Mouse (Mus musculus): ENCODE measurements around the gene Pitpna. TPM values are rescaled to one million over a fixed set of nuclear protein-coding genes. Genes with fewer than 3 reads are reported as not detected.

Gene Pitpna
- polyA plus RNA-seq (2016; fragmentation: Nextera tagmentation; extraction: Ambion mirVana), result 116 and 125 TPM in 2 replicates

- H3K27ac ChIP-seq, result peak within 1 kb of the TSS; percentile 94
- peak; percentile 89 for ATAC-seq (ENCODE audit: low FRiP score)
- peaks cover 25% of the 10 kb centered on the region for H3K4me1 ChIP-seq
- peak within 1 kb of the TSS; percentile 92 for H3K4me2 ChIP-seq (replicated peaks)
- no peaks in the 10 kb centered on the region for H3K27me3 ChIP-seq
- no peaks in the 10 kb centered on the region for H3K9me3 ChIP-seq (replicated peaks)
- H3K36me3 ChIP-seq, result peaks cover 7% of the 10 kb centered on the region
- H3K9ac ChIP-seq, result peak within 1 kb of the TSS; percentile 95
- WGBS, result 6% methylated on average over 49 of the region's 49 CpGs
- peak within 1 kb of the TSS; percentile 94 for H3K4me3 ChIP-seq
These were observed at the start of gene Pitpna for GRCm38 (mm10) chr11:75587493-75588284. Pitpna (plus strand) TSS chr11:75588097.

GRCm38 (mm10) chr11:75538184-75538969 is 49.5 kb upstream of the Pitpna start:
- 0 out of 2 replicates have a peak overlapping the region, but pooled peaks have one; percentile 24 for H3K27ac ChIP-seq
- H3K9me3 ChIP-seq (replicated peaks), result no peaks in the 10 kb centered on the region
- 64% methylated on average over 9 of the region's 9 CpGs for WGBS
- no peak overlapping the region for H3K4me3 ChIP-seq
- no peak for ATAC-seq (ENCODE audit: low FRiP score)
- H3K4me2 ChIP-seq (replicated peaks), result no peak overlapping the region
- H3K4me1 ChIP-seq, result peaks cover 35% of the 10 kb centered on the region
- 0 out of 2 replicates have a peak overlapping the region, but pooled peaks have one; percentile 1 for H3K9ac ChIP-seq
- no peaks in the 10 kb centered on the region for H3K36me3 ChIP-seq
- H3K27me3 ChIP-seq, result no peaks in the 10 kb centered on the region

GRCm38 (mm10) chr11:75538970-75539299 is 49.0 kb upstream of the Pitpna start:
- Histone ChIP-seq H3K36me3 (no peaks in the 10 kb centered on the region), H3K27ac (no peak overlapping the region), H3K4me2 (replicated peaks) (no peak overlapping the region), H3K9me3 (replicated peaks) (no peaks in the 10 kb centered on the region), H3K4me3 (no peak overlapping the region), H3K9ac (no peak overlapping the region), H3K4me1 (peaks cover 32% of the 10 kb centered on the region), H3K27me3 (no peaks in the 10 kb centered on the region)
- ATAC-seq (ENCODE audit: low FRiP score), result no peak
- 92% methylated on average over 13 of the region's 13 CpGs for WGBS

GRCm38 (mm10) chr11:75540209-75540608 is 47.7 kb upstream of the Pitpna start:
- no peak for ATAC-seq (ENCODE audit: low FRiP score)
- no peak overlapping the region for H3K9ac ChIP-seq
- H3K4me1 ChIP-seq, result peaks cover 24% of the 10 kb centered on the region

GRCm38 (mm10) chr11:75540710-75541581 is 47.0 kb upstream of the Pitpna start:
- H3K27me3 ChIP-seq, result no peaks in the 10 kb centered on the region
- H3K4me2 ChIP-seq (replicated peaks), result no peak overlapping the region
- 80% methylated on average over 19 of the region's 19 CpGs for WGBS
- H3K9ac ChIP-seq, result no peak overlapping the region
- no peak for ATAC-seq (ENCODE audit: low FRiP score)
- peaks cover 15% of the 10 kb centered on the region; the same call in 1 of the 2 replicates for H3K36me3 ChIP-seq
- no peaks in the 10 kb centered on the region for H3K9me3 ChIP-seq (replicated peaks)
- H3K4me1 ChIP-seq, result peaks cover 17% of the 10 kb centered on the region
- no peak overlapping the region for H3K27ac ChIP-seq
- H3K4me3 ChIP-seq, result no peak overlapping the region

More at GRCm38 (mm10) chr11:75540209-75540608, 47.7 kb upstream of the Pitpna start:
- no peak overlapping the region for H3K4me3 ChIP-seq
- H3K36me3 ChIP-seq, result 0 out of 2 replicates have a peak, but pooled peaks cover 9% of the 10 kb centered on the region
- H3K27me3 ChIP-seq, result no peaks in the 10 kb centered on the region
- no peak overlapping the region for H3K4me2 ChIP-seq (replicated peaks)
- no peak overlapping the region for H3K27ac ChIP-seq
- 83% methylated on average over 8 of the region's 8 CpGs for WGBS
- no peaks in the 10 kb centered on the region for H3K9me3 ChIP-seq (replicated peaks)

- H3K27me3 ChIP-seq, result no peaks in the 10 kb centered on the region
- H3K4me3 ChIP-seq, result no peak overlapping the region
- H3K4me2 ChIP-seq (replicated peaks), result no peak overlapping the region
- H3K36me3 ChIP-seq, result peaks cover 29% of the 10 kb centered on the region
- no peak overlapping the region for H3K9ac ChIP-seq
- no peak overlapping the region for H3K27ac ChIP-seq
- ATAC-seq (ENCODE audit: low FRiP score), result no peak
- 87% methylated on average over 9 of the region's 9 CpGs for WGBS
- H3K9me3 ChIP-seq (replicated peaks), result no peaks in the 10 kb centered on the region
- peaks cover under 1% of the 10 kb centered on the region for H3K4me1 ChIP-seq
These were observed 43.2 kb upstream of the Pitpna start for GRCm38 (mm10) chr11:75544713-75545112.

- Histone ChIP-seq H3K27ac (no peak overlapping the region), H3K9me3 (replicated peaks) (no peaks in the 10 kb centered on the region), H3K4me3 (no peak overlapping the region), H3K9ac (no peak overlapping the region), H3K4me2 (replicated peaks) (no peak overlapping the region), H3K4me1 (peaks cover 14% of the 10 kb centered on the region), H3K27me3 (no peaks in the 10 kb centered on the region), H3K36me3 (peaks cover 29% of the 10 kb centered on the region)
- 83% methylated on average over 4 of the region's 4 CpGs for WGBS
- ATAC-seq (ENCODE audit: low FRiP score), result no peak
These were observed 41.8 kb upstream of the Pitpna start for GRCm38 (mm10) chr11:75546057-75546456.

- peak overlapping the region; percentile 55; the same call in 1 of the 2 replicates for H3K27ac ChIP-seq
- no peak overlapping the region for H3K4me3 ChIP-seq
- no peaks in the 10 kb centered on the region for H3K27me3 ChIP-seq
- peak; percentile 49; the same call in 1 of the 2 replicates for ATAC-seq (ENCODE audit: low FRiP score)
- peaks cover 30% of the 10 kb centered on the region for H3K4me1 ChIP-seq
- H3K4me2 ChIP-seq (replicated peaks), result no peak overlapping the region
- no peaks in the 10 kb centered on the region for H3K9me3 ChIP-seq (replicated peaks)
- 46% methylated on average over 5 of the region's 5 CpGs for WGBS
- H3K36me3 ChIP-seq, result peaks cover 25% of the 10 kb centered on the region
- H3K9ac ChIP-seq, result no peak overlapping the region
These were observed 38.2 kb upstream of the Pitpna start for GRCm38 (mm10) chr11:75549658-75550111.

GRCm38 (mm10) chr11:75550200-75550946 is 37.5 kb upstream of the Pitpna start:
- Histone ChIP-seq H3K27ac (peak overlapping the region; percentile 55; the same call in 1 of the 2 replicates), H3K27me3 (no peaks in the 10 kb centered on the region), H3K4me1 (peaks cover 30% of the 10 kb centered on the region), H3K9ac (no peak overlapping the region), H3K36me3 (peaks cover 20% of the 10 kb centered on the region), H3K9me3 (replicated peaks) (no peaks in the 10 kb centered on the region), H3K4me2 (replicated peaks) (no peak overlapping the region), H3K4me3 (no peak overlapping the region)
- WGBS, result 44% methylated on average over 12 of the region's 12 CpGs
- peak; percentile 77 for ATAC-seq (ENCODE audit: low FRiP score)

- no peaks in the 10 kb centered on the region for H3K27me3 ChIP-seq
- WGBS, result 81% methylated on average over 5 of the region's 5 CpGs
- peaks cover 30% of the 10 kb centered on the region for H3K4me1 ChIP-seq
- H3K27ac ChIP-seq, result no peak overlapping the region
- H3K36me3 ChIP-seq, result peaks cover 11% of the 10 kb centered on the region
- no peak for ATAC-seq (ENCODE audit: low FRiP score)
- H3K4me2 ChIP-seq (replicated peaks), result no peak overlapping the region
- no peak overlapping the region for H3K4me3 ChIP-seq
- no peaks in the 10 kb centered on the region for H3K9me3 ChIP-seq (replicated peaks)
- no peak overlapping the region for H3K9ac ChIP-seq
These were observed 36.6 kb upstream of the Pitpna start for GRCm38 (mm10) chr11:75551321-75551720.

GRCm38 (mm10) chr11:75551961-75552441 is 35.9 kb upstream of the Pitpna start:
- Histone ChIP-seq H3K27ac (peak overlapping the region; percentile 49; the same call in 1 of the 2 replicates), H3K4me1 (peaks cover 30% of the 10 kb centered on the region), H3K36me3 (peaks cover 5% of the 10 kb centered on the region; the same call in 1 of the 2 replicates), H3K4me2 (replicated peaks) (no peak overlapping the region), H3K9me3 (replicated peaks) (no peaks in the 10 kb centered on the region), H3K4me3 (no peak overlapping the region), H3K9ac (peak overlapping the region; percentile 35; the same call in 1 of the 2 replicates), H3K27me3 (no peaks in the 10 kb centered on the region)
- WGBS, result 74% methylated on average over 9 of the region's 9 CpGs
- ATAC-seq (ENCODE audit: low FRiP score), result no peak

Data from hindbrain, embryonic 12.5 days (tissue).